Mouse (Mus musculus) myocyte (in vitro differentiated cells): Measurements from ENCODE around the gene Dmrt2.

Experiments used
- CEBPB ChIP-seq: IDR thresholded peaks from 2 replicates; pipeline ENCODE4 v1.6.1; 2011; ENCODE audit warnings: mild to moderate bottlenecking, moderate library complexity; ENCODE audit not compliant: poor library complexity, insufficient read depth, severe bottlenecking
- E2F4 ChIP-seq: IDR thresholded peaks from one replicate; pipeline ENCODE4 v1.6.1; 2011; ENCODE audit warnings: mild to moderate bottlenecking, control low read depth, moderate library complexity; ENCODE audit not compliant: insufficient read depth
- MAX ChIP-seq: IDR thresholded peaks from one replicate; pipeline ENCODE4 v1.6.1; 2011; ENCODE audit warnings: low read depth, mild to moderate bottlenecking, control low read depth
- MYOD1 ChIP-seq, 3 experiments: IDR thresholded peaks; one replicate each; pipeline ENCODE4 v1.6.1; 2011; ENCODE audit warnings: control low read depth in 2 of 3, low read depth in 2 of 3, mild to moderate bottlenecking in 2 of 3, moderate library complexity in 1 of 3; ENCODE audit not compliant: insufficient read length in 2 of 3, control insufficient read depth in 1 of 3
- MYOG ChIP-seq, 3 experiments: IDR thresholded peaks; one replicate each; pipeline ENCODE4 v1.6.1; 2011; ENCODE audit warnings: control low read depth in 2 of 3, low read depth in 2 of 3, mild to moderate bottlenecking in 2 of 3; ENCODE audit not compliant: insufficient read length in 2 of 3, control insufficient read depth in 1 of 3, insufficient read depth in 1 of 3
- POLR2A ChIP-seq: IDR thresholded peaks from one replicate; pipeline ENCODE4 v1.6.1; 2011; ENCODE audit warnings: low read depth, mild to moderate bottlenecking, control low read depth, moderate library complexity; ENCODE audit not compliant: insufficient read length
- POLR2AphosphoS2 ChIP-seq: IDR thresholded peaks from one replicate; pipeline ENCODE4 v1.6.1; 2011; ENCODE audit warnings: low read depth, control low read depth; ENCODE audit not compliant: insufficient read length
- REST ChIP-seq: IDR thresholded peaks from one replicate; pipeline ENCODE4 v1.6.1; 2011; ENCODE audit warnings: mild to moderate bottlenecking, control low read depth, moderate library complexity; ENCODE audit not compliant: insufficient read depth, insufficient read length
- TCF12 ChIP-seq: IDR thresholded peaks from one replicate; pipeline ENCODE4 v1.6.1; 2011; ENCODE audit warnings: mild to moderate bottlenecking, control low read depth; ENCODE audit not compliant: poor library complexity, insufficient read depth, severe bottlenecking
- USF1 ChIP-seq: IDR thresholded peaks from one replicate; pipeline ENCODE4 v1.6.1; 2011; ENCODE audit warnings: low read depth, mild to moderate bottlenecking, control low read depth, moderate library complexity

DNA sequence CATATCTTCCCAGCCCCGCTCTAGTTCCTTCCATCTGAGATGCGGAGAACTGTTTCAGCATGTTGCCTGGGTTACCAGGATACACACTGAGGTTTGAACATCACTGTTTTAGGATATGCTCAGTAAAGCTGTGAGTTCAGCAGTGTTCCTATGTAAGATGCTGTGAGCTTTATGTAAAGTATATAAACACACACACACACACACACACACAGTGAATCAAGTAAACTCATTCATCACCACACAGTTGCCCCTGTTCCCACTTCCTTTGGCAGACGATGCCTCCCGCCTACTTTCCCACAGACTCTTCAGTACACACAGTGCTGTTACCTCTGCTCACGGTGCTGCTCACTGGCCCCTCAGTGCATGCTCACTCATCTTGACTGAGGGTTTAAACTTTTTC is 19.7 kb upstream of the Dmrt2 start:
- TF ChIP-seq POLR2AphosphoS2 (no peak), USF1 (no peak), POLR2A (no peak), MAX (no peak), E2F4 (no peak), TCF12 (no peak), MYOG (IDR thresholded peaks at IDR 0.05; ENCODE audit: control insufficient read depth in 1 of 3, insufficient read depth in 1 of 3, insufficient read length in 2 of 3, low read depth in 2 of 3) (no peak), MYOD1 (IDR thresholded peaks at IDR 0.05; ENCODE audit: control insufficient read depth in 1 of 3, insufficient read length in 2 of 3, low read depth in 2 of 3) (no peak), CEBPB (no peak), REST (no peak)
